Mouse (Mus musculus): Measurements from ENCODE around the gene Glcci1. TPM values are rescaled to one million over a fixed set of nuclear protein-coding genes. Genes with fewer than 3 reads are reported as not detected.
A peak's percentile ranks its signal among the peaks of the same experiment; 100 is the strongest.

The Glcci1 gene
- polyA plus RNA-seq, 1 experiment from 2014 or later: 9.4 TPM

DNA sequence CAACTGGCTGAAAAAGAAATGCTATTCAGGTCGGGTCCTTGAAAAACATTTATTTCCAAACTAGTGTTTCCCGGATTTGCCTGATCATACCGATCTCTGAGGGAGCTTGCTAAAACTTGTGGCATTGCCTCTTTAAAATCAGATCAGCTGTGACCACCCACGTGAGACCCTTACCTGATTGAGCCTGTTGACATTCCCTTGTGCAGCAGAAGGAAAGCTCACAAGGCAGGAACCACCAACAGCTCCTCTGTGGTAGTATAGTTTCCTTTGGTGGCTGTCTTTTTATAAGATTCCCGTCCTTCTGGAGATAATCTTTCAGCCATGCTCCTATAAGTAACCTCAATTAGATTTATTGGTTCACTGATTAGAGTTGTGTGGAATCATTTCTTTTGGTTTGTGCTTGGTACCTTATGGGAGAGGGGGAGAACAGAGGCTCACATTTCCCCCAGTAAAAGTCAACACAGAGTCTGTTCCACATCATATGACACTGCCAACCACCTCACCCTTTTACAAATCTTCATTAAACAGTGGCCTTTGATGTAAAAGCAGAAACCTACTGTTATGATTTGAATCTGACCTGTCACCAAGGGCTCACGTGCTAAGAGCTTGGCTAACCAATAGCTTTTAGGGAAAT, 12.0 kb upstream of the Glcci1 start:
- Histone ChIP-seq H3K9me3 (ENCODE audit: control insufficient read depth, low read length) (peaks cover 6% of the 10 kb centered on the region; the same call in 1 of the 2 replicates), H3K9ac (ENCODE audit: low read length) (no peak overlapping the region), H3K27me3 (ENCODE audit: control insufficient read depth, insufficient read depth, low read length) (no peaks in the 10 kb centered on the region), H3K4me3 (ENCODE audit: control insufficient read depth in 1 of 2, insufficient read depth in 1 of 2, low read depth in 1 of 2, low read length in 2 of 2) (no peak overlapping the region), H3K36me3 (ENCODE audit: control insufficient read depth, insufficient read depth, low read length) (no peaks in the 10 kb centered on the region), H3K4me2 (ENCODE audit: low read length) (no peak overlapping the region), H3K27ac (replicated peaks in 1 of 2; ENCODE audit: control insufficient read depth in 1 of 2, insufficient read depth in 1 of 2, low read depth in 2 of 2, low read length in 2 of 2) (no peak overlapping the region), H3K4me1 (ENCODE audit: control insufficient read depth in 2 of 2, insufficient read depth in 2 of 2, low read length in 2 of 2) (peaks cover 2 to 6% of the 10 kb centered on the region in 2 experiments; a peak in 2 of 4 replicates)
- WGBS: 66% methylated on average over 6 of the region's 6 CpGs
- ATAC-seq (ENCODE audit: insufficient number of reproducible peaks, insufficient read depth, low FRiP score, low read depth): no peak

DNA sequence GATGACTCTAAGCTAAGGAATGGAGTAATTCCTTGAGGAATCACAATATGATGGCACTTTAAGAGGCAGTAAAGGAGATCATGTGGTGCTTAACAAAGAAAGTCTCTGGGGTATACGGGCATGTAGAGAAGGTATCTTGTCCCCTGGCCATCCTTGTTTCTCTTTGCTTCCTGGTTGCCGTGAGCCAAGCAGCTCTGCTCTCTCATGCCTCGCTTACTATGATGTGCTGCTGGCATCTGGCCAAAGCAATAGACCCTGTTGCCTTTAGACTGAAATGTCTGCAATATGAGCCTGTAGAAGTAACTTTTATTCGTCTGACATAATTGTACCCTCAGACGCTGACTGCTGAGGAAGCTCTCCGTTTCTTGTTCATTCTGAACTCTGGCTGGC, 11.5 kb upstream of the Glcci1 start:
- WGBS: 67% methylated on average over 6 of the region's 6 CpGs
- no peak overlapping the region for H3K4me3 ChIP-seq (ENCODE audit: control insufficient read depth in 1 of 2, insufficient read depth in 1 of 2, low read depth in 1 of 2, low read length in 2 of 2)

DNA sequence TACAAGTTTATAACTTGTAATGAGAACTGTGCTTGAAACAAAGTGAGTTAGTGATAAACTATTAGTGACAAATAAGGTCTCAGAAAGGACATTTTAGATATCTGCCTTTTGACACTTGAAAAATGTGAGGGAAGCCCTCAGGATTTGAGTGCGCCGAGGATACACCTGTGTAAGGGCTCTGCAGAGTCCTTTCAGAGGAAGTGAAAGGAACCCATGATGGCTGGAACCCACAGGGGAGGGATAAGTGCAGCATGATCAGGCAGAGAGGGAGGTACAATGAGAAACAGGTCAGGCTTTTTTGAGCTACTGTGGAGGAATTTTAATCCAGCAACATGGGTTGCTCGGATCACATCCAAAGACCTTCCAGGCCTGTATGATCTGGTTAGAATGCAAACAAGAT, 10.4 kb upstream of the Glcci1 start:
- ATAC-seq (ENCODE audit: insufficient number of reproducible peaks, insufficient read depth, low FRiP score, low read depth): no peak
- whole genome bisulfite sequencing: 78% methylated on average over 3 of the region's 3 CpGs
- Histone ChIP-seq H3K4me3 (ENCODE audit: control insufficient read depth in 1 of 2, insufficient read depth in 1 of 2, low read depth in 1 of 2, low read length in 2 of 2) (no peak overlapping the region), H3K36me3 (ENCODE audit: control insufficient read depth, insufficient read depth, low read length) (no peaks in the 10 kb centered on the region), H3K27ac (replicated peaks in 1 of 2; ENCODE audit: control insufficient read depth in 1 of 2, insufficient read depth in 1 of 2, low read depth in 2 of 2, low read length in 2 of 2) (no peak overlapping the region), H3K4me2 (ENCODE audit: low read length) (no peak overlapping the region), H3K4me1 (ENCODE audit: control insufficient read depth in 2 of 2, insufficient read depth in 2 of 2, low read length in 2 of 2) (peaks cover 2 to 6% of the 10 kb centered on the region in 2 experiments; a peak in 2 of 4 replicates), H3K9me3 (ENCODE audit: control insufficient read depth, low read length) (peaks cover 6% of the 10 kb centered on the region; the same call in 1 of the 2 replicates), H3K27me3 (ENCODE audit: control insufficient read depth, insufficient read depth, low read length) (no peaks in the 10 kb centered on the region), H3K9ac (ENCODE audit: low read length) (no peak overlapping the region)

More for the DNA sequence above, 11.5 kb upstream of the Glcci1 start:
- Histone ChIP-seq H3K9ac (ENCODE audit: low read length) (no peak overlapping the region), H3K4me2 (ENCODE audit: low read length) (no peak overlapping the region), H3K4me1 (ENCODE audit: control insufficient read depth in 2 of 2, insufficient read depth in 2 of 2, low read length in 2 of 2) (peaks cover 2 to 6% of the 10 kb centered on the region in 2 experiments; a peak in 2 of 4 replicates), H3K27me3 (ENCODE audit: control insufficient read depth, insufficient read depth, low read length) (no peaks in the 10 kb centered on the region), H3K9me3 (ENCODE audit: control insufficient read depth, low read length) (peaks cover 6% of the 10 kb centered on the region; the same call in 1 of the 2 replicates), H3K27ac (replicated peaks in 1 of 2; ENCODE audit: control insufficient read depth in 1 of 2, insufficient read depth in 1 of 2, low read depth in 2 of 2, low read length in 2 of 2) (no peak overlapping the region), H3K36me3 (ENCODE audit: control insufficient read depth, insufficient read depth, low read length) (no peaks in the 10 kb centered on the region)
- ATAC-seq (ENCODE audit: insufficient number of reproducible peaks, insufficient read depth, low FRiP score, low read depth): no peak

DNA sequence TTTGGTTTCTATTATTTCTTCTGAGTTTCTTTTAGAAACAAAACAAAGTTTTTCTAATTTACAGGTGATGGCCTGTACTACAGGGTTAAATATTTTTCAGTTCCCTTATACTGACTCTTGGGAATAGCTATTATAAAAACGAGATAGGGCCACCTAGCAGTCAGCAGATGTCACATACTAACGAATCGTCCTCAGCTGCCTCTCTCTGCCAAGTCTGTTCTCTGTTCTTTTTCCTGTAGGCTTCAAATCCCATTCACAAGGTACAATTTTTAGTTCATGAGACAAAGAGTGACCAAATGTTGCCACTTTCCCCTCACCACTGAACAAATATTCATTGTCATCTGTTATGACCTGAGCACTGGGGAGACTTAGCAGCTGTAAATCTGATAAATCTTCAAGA, 5.4 kb upstream of the Glcci1 start:
- Histone ChIP-seq H3K4me3 (ENCODE audit: control insufficient read depth in 1 of 2, insufficient read depth in 1 of 2, low read depth in 1 of 2, low read length in 2 of 2) (no peak overlapping the region), H3K27me3 (ENCODE audit: control insufficient read depth, insufficient read depth, low read length) (no peaks in the 10 kb centered on the region), H3K9ac (ENCODE audit: low read length) (no peak overlapping the region), H3K27ac (replicated peaks in 1 of 2; ENCODE audit: control insufficient read depth in 1 of 2, insufficient read depth in 1 of 2, low read depth in 2 of 2, low read length in 2 of 2) (no peak overlapping the region), H3K36me3 (ENCODE audit: control insufficient read depth, insufficient read depth, low read length) (no peaks in the 10 kb centered on the region), H3K4me1 (ENCODE audit: control insufficient read depth in 2 of 2, insufficient read depth in 2 of 2, low read length in 2 of 2) (no peaks in the 10 kb centered on the region), H3K9me3 (ENCODE audit: control insufficient read depth, low read length) (0 out of 2 replicates have a peak, but pooled peaks cover 2% of the 10 kb centered on the region), H3K4me2 (ENCODE audit: low read length) (no peak overlapping the region)
- ATAC-seq (ENCODE audit: insufficient number of reproducible peaks, insufficient read depth, low FRiP score, low read depth): no peak
- WGBS: 13% methylated on average over 3 of the region's 3 CpGs

DNA sequence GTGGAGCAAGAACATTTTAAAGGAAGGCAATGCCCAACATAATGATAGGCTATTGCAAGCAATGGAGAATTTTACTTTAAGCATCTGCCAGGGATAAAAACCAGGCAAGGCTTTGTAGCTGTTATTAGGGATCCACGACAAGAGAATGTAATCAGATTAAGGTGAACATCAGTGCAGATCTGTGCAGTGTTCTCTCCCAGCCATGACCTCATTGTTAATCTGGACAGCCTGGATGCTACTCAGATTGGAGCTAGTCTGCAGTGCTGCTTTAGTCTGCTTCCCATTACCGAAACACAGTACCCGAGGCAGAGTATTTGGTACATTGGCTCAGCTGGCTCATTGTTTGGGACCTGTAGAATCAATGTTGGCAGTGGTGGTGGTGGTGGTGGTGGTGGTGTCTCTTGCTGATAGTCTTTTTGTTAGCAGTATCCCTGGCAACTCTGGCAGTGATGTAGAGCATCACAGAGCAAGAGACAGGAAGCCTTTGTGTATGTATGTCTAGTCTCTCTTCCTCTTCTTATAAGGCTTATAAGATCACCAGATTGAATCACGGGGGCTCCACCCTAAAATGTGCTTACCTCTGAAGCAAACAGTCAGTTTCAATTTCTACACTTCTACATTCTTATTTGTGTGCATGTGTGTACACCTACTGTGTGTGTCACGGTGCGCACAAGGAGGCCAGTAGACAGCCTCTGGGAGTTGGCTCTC, 4.7 kb upstream of the Glcci1 start:
- H3K27me3 ChIP-seq (ENCODE audit: control insufficient read depth, insufficient read depth, low read length): no peaks in the 10 kb centered on the region
- H3K4me2 ChIP-seq (ENCODE audit: low read length): no peak overlapping the region
- 77% methylated on average over 6 of the region's 6 CpGs for WGBS
- H3K9ac ChIP-seq (ENCODE audit: low read length): no peak overlapping the region
- no peaks in the 10 kb centered on the region for H3K36me3 ChIP-seq (ENCODE audit: control insufficient read depth, insufficient read depth, low read length)
- no peaks in the 10 kb centered on the region for H3K4me1 ChIP-seq (ENCODE audit: control insufficient read depth in 2 of 2, insufficient read depth in 2 of 2, low read length in 2 of 2)
- H3K9me3 ChIP-seq (ENCODE audit: control insufficient read depth, low read length): 0 out of 2 replicates have a peak, but pooled peaks cover 2% of the 10 kb centered on the region
- H3K4me3 ChIP-seq (ENCODE audit: control insufficient read depth in 1 of 2, insufficient read depth in 1 of 2, low read depth in 1 of 2, low read length in 2 of 2): no peak overlapping the region
- no peak for ATAC-seq (ENCODE audit: insufficient number of reproducible peaks, insufficient read depth, low FRiP score, low read depth)
- no peak overlapping the region for H3K27ac ChIP-seq (replicated peaks in 1 of 2; ENCODE audit: control insufficient read depth in 1 of 2, insufficient read depth in 1 of 2, low read depth in 2 of 2, low read length in 2 of 2)

DNA sequence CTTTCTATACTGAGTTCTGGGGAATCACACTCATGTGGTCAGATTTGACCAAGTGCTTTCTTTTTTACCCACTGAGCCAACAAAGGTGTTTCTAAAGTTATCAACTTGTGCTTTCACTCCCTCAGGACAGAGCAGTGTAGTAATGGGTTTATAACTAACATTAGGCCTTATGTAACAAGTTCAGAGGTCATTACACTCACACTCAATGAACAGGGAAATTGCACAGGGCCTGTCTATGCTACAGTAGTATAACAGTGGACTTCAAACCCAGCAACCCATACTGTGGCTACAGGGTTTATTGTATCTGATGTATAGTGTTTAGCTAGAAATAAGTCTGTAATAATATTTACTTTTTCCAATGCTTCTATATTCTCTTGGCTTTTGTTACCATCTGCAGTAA, 2.8 kb upstream of the Glcci1 start:
- H3K27me3 ChIP-seq (ENCODE audit: control insufficient read depth, insufficient read depth, low read length): no peaks in the 10 kb centered on the region
- H3K36me3 ChIP-seq (ENCODE audit: control insufficient read depth, insufficient read depth, low read length): no peaks in the 10 kb centered on the region
- ATAC-seq (ENCODE audit: insufficient number of reproducible peaks, insufficient read depth, low FRiP score, low read depth): no peak
- H3K9me3 ChIP-seq (ENCODE audit: control insufficient read depth, low read length): no peaks in the 10 kb centered on the region
- peaks cover 0 to 6% of the 10 kb centered on the region in 2 experiments; a peak in 1 of 4 replicates for H3K4me1 ChIP-seq (ENCODE audit: control insufficient read depth in 2 of 2, insufficient read depth in 2 of 2, low read length in 2 of 2)
- H3K27ac ChIP-seq (replicated peaks in 1 of 2; ENCODE audit: control insufficient read depth in 1 of 2, insufficient read depth in 1 of 2, low read depth in 2 of 2, low read length in 2 of 2): no peak overlapping the region
- H3K4me3 ChIP-seq (ENCODE audit: control insufficient read depth in 1 of 2, insufficient read depth in 1 of 2, low read depth in 1 of 2, low read length in 2 of 2): no peak overlapping the region
- no peak overlapping the region for H3K9ac ChIP-seq (ENCODE audit: low read length)
- H3K4me2 ChIP-seq (ENCODE audit: low read length): no peak overlapping the region

DNA sequence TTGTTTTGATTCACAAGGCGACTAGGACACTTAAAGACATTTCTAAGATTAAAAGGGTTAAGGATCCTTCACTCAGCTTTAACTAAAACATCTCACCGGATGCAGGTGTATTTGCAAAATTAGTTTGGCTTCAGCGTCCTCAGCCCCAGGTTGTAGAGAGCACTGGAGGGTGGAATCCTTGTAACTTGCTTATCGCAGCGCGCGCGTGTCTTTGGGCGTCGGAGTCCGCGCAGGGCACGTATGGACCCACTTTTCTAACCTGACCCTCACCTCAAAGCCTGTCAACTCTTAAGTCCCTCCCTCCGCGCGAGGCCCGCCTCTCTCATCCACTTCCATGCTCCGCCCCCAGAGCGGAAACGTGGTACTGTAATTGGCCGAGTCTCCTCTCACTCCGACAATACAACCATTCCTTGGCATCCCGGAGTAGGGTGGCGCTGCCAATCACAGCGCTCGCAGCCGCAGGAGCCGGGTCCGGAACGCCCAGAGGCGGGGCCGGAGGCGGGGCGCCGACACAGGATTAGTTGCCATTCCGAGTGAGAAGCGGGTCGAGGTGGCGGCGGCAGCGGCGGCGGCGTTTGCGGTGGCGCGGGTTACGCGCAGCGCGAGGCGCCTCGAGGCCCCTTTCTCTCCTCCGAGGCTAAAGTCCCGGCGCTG, 390 bp upstream of the Glcci1 start:
- Histone ChIP-seq H3K36me3 (ENCODE audit: control insufficient read depth, insufficient read depth, low read length) (no peaks in the 10 kb centered on the region), H3K4me3 (ENCODE audit: control insufficient read depth in 1 of 2, insufficient read depth in 1 of 2, low read depth in 1 of 2, low read length in 2 of 2) (peak overlapping the region; percentile 59 to 81), H3K27ac (replicated peaks in 1 of 2; ENCODE audit: control insufficient read depth in 1 of 2, insufficient read depth in 1 of 2, low read depth in 2 of 2, low read length in 2 of 2) (peak overlapping the region; percentile 85 to 98), H3K27me3 (ENCODE audit: control insufficient read depth, insufficient read depth, low read length) (no peaks in the 10 kb centered on the region), H3K4me1 (ENCODE audit: control insufficient read depth in 2 of 2, insufficient read depth in 2 of 2, low read length in 2 of 2) (peaks cover 0 to 15% of the 10 kb centered on the region in 2 experiments; a peak in 3 of 4 replicates), H3K9ac (ENCODE audit: low read length) (peak overlapping the region; percentile 88), H3K9me3 (ENCODE audit: control insufficient read depth, low read length) (no peaks in the 10 kb centered on the region), H3K4me2 (ENCODE audit: low read length) (peak overlapping the region; percentile 72)
- peak; percentile 99 for ATAC-seq (ENCODE audit: insufficient number of reproducible peaks, insufficient read depth, low FRiP score, low read depth)
- under 1% methylated on average over 54 of the region's 56 CpGs for WGBS

Data from heart, embryonic 14.5 days (tissue).